ENCODE assay signal across 18 mouse cellular contexts in genomic region chr1:119380609-119381008, GRCm38 (mm10). TPM values are rescaled to one million over a fixed set of nuclear protein-coding genes. Genes with fewer than 3 reads are reported as not detected.
A peak's percentile ranks its signal among the peaks of the same experiment; 100 is the strongest.
DNase-seq lines count a peak whose midpoint lies in the region; TF ChIP-seq lines count a peak whose summit lies in the region.
"Had no signal": no experiment of that assay in that cellular context is flagged by ENCODE, and none has a peak within 500 bp of the region (broad histone marks: within the 10 kb centered on the region; RNA-seq: fewer than 3 reads in every experiment).

No protein-coding gene starts in this region.

- TF ChIP-seq POLR2A in brain, embryonic 14.5 days (IDR thresholded peaks at IDR 0.05; ENCODE audit: borderline replicate concordance, extremely low read depth, insufficient read depth, insufficient read length, poor library complexity, severe bottlenecking), result no peak

- intact Hi-C loops in left cerebral cortex, postnatal 25 days (cut with DNase I), result loop anchor here (2.0 kb wide), 1 partner anchor 74 kb away; no protein-coding TSS in a partner anchor

- DNase-seq in brain, embryonic 14.5 days (ENCODE audit: low read depth), result peak; percentile 23
- DNase-seq in frontal cortex, postnatal 25 days (ENCODE audit: low spot score in 2 of 2), result peak; percentile 36 to 60
- peak; percentile 61 to 96 for DNase-seq in left cerebral cortex, postnatal 25 days (ENCODE audit: low spot score in 2 of 2)
- DNase-seq in right cerebral cortex, postnatal 36 days (ENCODE audit: low spot score in 2 of 2), result peak; percentile 72 to 83
- DNase-seq in embryo, embryonic 10 days (ENCODE audit: low spot score), result no peak
- DNase-seq in kidney, postnatal 25 days, result no peak
- DNase-seq in gastrocnemius, postnatal 10 days, result no peak
- DNase-seq: B cell, adult 2 months; cerebellum, postnatal 14 days; forebrain, postnatal 0 days; heart, postnatal 14 days; kidney, adult 8-10 months; kidney, postnatal 4 days; layer of hippocampus, adult 9-11 months; lung, adult 2 months; lung, postnatal 36 days; thymus, adult 18-20 months had no signal

- no peak for TF ChIP-seq CTCF in brain, embryonic 14.5 days (IDR thresholded peaks at IDR 0.05; ENCODE audit: borderline replicate concordance, extremely low read depth, insufficient read depth, insufficient read length)

RNA-seq across cellular contexts. Expression of gene Inhbb, which starts 41.4 kb away (rescaled TPM):
- polyA plus RNA-seq in brain, embryonic 14.5 days (2012; rRNA removed), result 6.0 and 7.4 TPM in 2 replicates
- total RNA-seq in left cerebral cortex, postnatal 25 days (2021), result 1 to 10 TPM; 4.6 to 5.8 TPM
- under 1 TPM; 0.42 to 0.72 TPM for total RNA-seq in gastrocnemius, postnatal 10 days (2021)
- total RNA-seq: megakaryocyte-erythroid progenitor cell, adult 5-6 weeks had no signal

Comparison
In these comparisons a context has a peak if more than half of its experiments do, and no peak if none do; other contexts are left out.
1. DNase-seq: peak in brain, embryonic 14.5 days (single experiment), frontal cortex, postnatal 25 days (2 of 2), left cerebral cortex, postnatal 25 days (2 of 2) and right cerebral cortex, postnatal 36 days (2 of 2); none in embryo, embryonic 10 days (single experiment), kidney, postnatal 25 days (0 of 2) and gastrocnemius, postnatal 10 days (single experiment).